Mouse (Mus musculus): ENCODE measurements at regions not wholly inside any gene's neighbourhood (a gene's known extent, or its start where the extent isn't known, plus 50 kb on each side); places are given as distances from the start of the nearest gene placed in this dataset.

DNA sequence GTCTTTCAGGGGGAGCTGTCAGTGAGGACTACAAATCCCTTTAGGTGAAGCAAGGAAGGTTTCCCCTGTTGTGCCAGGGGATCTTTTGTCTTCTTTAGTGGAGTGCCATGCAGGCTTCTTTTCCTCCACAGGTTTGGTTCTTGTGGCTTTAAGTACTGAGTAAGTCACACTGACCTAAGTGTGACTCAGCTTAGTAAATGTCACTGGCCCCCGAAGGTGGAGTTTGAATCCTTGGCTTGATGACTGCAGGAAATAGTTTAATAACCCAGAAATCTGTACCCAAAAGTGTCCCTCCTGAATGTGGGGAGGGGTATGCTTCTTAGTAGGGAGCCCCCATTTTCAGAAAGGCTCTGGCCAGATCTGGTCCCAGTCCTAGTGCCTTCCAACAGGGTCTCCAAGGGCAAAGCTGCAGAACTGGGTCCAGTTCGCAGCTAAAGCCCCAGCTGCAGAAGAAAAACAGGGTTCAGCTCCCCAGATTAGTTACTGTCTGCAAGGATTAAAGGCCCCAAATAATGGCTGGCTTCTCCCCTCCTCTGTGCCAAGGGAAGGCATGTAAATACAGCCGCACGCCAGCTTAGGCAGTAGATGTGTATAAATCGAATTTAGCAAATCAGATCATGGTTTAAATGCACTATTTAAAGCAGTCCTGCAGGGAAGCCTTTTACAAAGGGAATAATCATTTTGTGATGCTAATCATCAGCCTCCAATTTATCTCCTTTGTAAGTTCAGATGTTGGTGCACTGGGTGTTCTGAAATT is 51.6 kb upstream of the Polg start:
- Histone ChIP-seq H3K9ac (replicated peaks) (no peak overlapping the region), H3K9me3 (ENCODE audit: control insufficient read depth, low read length) (no peaks in the 10 kb centered on the region), H3K4me2 (ENCODE audit: low read depth) (no peak overlapping the region), H3K4me1 (replicated peaks; ENCODE audit: control insufficient read depth in 2 of 2, insufficient read depth in 2 of 2, low read length in 1 of 2) (no peaks in the 10 kb centered on the region; a peak in 1 of 4 replicates), H3K36me3 (replicated peaks; ENCODE audit: control insufficient read depth, insufficient read depth, low read depth) (no peaks in the 10 kb centered on the region), H3K27ac (no peak overlapping the region), H3K4me3 (ENCODE audit: insufficient read depth in 1 of 2, low read depth in 2 of 2, low read length in 2 of 2) (no peak overlapping the region), H3K27me3 (ENCODE audit: control insufficient read depth, insufficient read depth, low read length) (peaks cover 49% of the 10 kb centered on the region)
- no peak for TF ChIP-seq CTCF (IDR thresholded peaks at IDR 0.05; ENCODE audit: low read depth)
- TF ChIP-seq EP300 (IDR thresholded peaks at IDR 0.05; ENCODE audit: low read depth) = no peak
- ATAC-seq (ENCODE audit: insufficient read depth) (no peak), DNase-seq (ENCODE audit: low read depth in 3 of 3, low spot score in 3 of 3) (no peak)
- WGBS (ENCODE audit: insufficient replicate concordance) = 43% methylated on average over 5 of the region's 5 CpGs

- H3K4me3 ChIP-seq (ENCODE audit: insufficient read depth in 1 of 2, low read depth in 2 of 2, low read length in 2 of 2) = no peak overlapping the region
- 61% methylated on average over 4 of the region's 4 CpGs for WGBS (ENCODE audit: insufficient replicate concordance)
- no peak for DNase-seq (ENCODE audit: low read depth in 3 of 3, low spot score in 3 of 3)
- no peak for ATAC-seq (ENCODE audit: insufficient read depth)
- no peak overlapping the region for H3K4me2 ChIP-seq (ENCODE audit: low read depth)
- H3K27me3 ChIP-seq (ENCODE audit: control insufficient read depth, insufficient read depth, low read length) = peaks cover 64% of the 10 kb centered on the region
- no peaks in the 10 kb centered on the region for H3K9me3 ChIP-seq (ENCODE audit: control insufficient read depth, low read length)
- no peaks in the 10 kb centered on the region; a peak in 1 of 4 replicates for H3K4me1 ChIP-seq (replicated peaks; ENCODE audit: control insufficient read depth in 2 of 2, insufficient read depth in 2 of 2, low read length in 1 of 2)
- no peak for TF ChIP-seq EP300 (IDR thresholded peaks at IDR 0.05; ENCODE audit: low read depth)
- H3K9ac ChIP-seq (replicated peaks) = no peak overlapping the region
- no peaks in the 10 kb centered on the region for H3K36me3 ChIP-seq (replicated peaks; ENCODE audit: control insufficient read depth, insufficient read depth, low read depth)
- no peak overlapping the region for H3K27ac ChIP-seq
Observed at GRCm38 (mm10) chr7:79516287-79516686, 50.1 kb upstream of the Polg start.

Measured in liver, embryonic 14.5 days (tissue).